Mouse (Mus musculus): ENCODE data around the gene Fbxo48. TPM values are rescaled to one million over a fixed set of nuclear protein-coding genes. Genes with fewer than 3 reads are reported as not detected.

The Fbxo48 gene
- polyA plus RNA-seq, 1 experiment = 2.3 TPM

DNA sequence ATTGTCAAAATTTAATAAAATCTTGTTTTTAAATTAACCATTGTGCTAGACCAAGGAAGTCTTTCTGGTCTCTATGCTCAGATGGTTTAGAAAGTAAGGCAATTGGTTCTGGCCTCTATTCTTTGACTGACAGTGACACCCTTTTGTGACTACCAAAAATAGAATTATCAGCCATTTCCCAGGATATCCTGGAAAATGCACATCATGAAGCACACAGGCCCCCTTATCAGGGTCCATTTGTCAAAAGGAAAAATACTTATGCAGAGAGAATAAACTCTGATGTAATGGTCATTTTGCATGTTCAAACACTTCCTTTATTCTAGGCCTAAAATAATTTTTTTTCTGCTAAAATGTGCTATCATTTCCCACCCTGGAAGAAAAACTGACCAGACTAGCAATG lies 46.3 kb downstream of the Fbxo48 start:
- H3K36me3 ChIP-seq (ENCODE audit: control insufficient read depth, insufficient read depth, low read length) = no peaks in the 10 kb centered on the region
- H3K4me3 ChIP-seq (ENCODE audit: control insufficient read depth, insufficient read depth, low read length) = no peak overlapping the region
- DNase-seq = no peak
- no peak overlapping the region for H3K27ac ChIP-seq (ENCODE audit: control insufficient read depth, insufficient read depth, low read length)
- TF ChIP-seq POLR2A (IDR thresholded peaks at IDR 0.05; ENCODE audit: control insufficient read depth, extremely low read depth, insufficient read depth, low read length, poor library complexity) = no peak
- no peak for TF ChIP-seq CTCF (IDR thresholded peaks at IDR 0.05; ENCODE audit: borderline replicate concordance, control insufficient read depth, extremely low read depth, insufficient read depth, low read length, poor library complexity)
- no peaks in the 10 kb centered on the region for H3K4me1 ChIP-seq (replicated peaks; ENCODE audit: control insufficient read depth, insufficient read depth, low read length)
- no peaks in the 10 kb centered on the region for H3K27me3 ChIP-seq (ENCODE audit: control insufficient read depth, insufficient read depth, low read length)

- Histone ChIP-seq H3K36me3 (ENCODE audit: control insufficient read depth, insufficient read depth, low read length) (no peaks in the 10 kb centered on the region), H3K27ac (ENCODE audit: control insufficient read depth, insufficient read depth, low read length) (no peak overlapping the region), H3K4me3 (ENCODE audit: control insufficient read depth, insufficient read depth, low read length) (no peak overlapping the region), H3K4me1 (replicated peaks; ENCODE audit: control insufficient read depth, insufficient read depth, low read length) (no peaks in the 10 kb centered on the region), H3K27me3 (ENCODE audit: control insufficient read depth, insufficient read depth, low read length) (no peaks in the 10 kb centered on the region)
- 92% methylated on average over 4 of the region's 4 CpGs for WGBS
- TF ChIP-seq POLR2A (IDR thresholded peaks at IDR 0.05; ENCODE audit: control insufficient read depth, extremely low read depth, insufficient read depth, low read length, poor library complexity) (no peak), CTCF (IDR thresholded peaks at IDR 0.05; ENCODE audit: borderline replicate concordance, control insufficient read depth, extremely low read depth, insufficient read depth, low read length, poor library complexity) (no peak)
- DNase-seq = no peak
Measured at GRCm38 (mm10) chr11:16999387-16999786, 48.2 kb downstream of the Fbxo48 start.

DNA sequence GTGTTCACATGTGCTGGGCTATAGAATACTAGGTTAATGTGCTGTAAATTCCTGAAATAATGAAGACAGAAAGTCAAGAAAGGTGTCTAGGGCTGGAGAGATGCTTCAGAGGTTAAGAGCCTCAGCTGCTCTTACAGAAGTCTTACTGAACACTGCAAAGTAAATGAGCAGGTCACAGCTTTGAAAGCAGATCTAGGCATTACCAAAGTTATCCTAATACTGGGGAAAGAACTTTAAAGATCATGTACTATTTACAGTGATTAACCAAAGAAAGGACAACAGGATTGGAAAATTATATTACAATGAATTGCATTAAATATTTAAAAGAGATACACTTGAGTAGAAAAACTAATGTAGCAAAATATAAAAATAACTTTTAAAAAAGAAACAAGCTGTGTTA lies 48.8 kb downstream of the Fbxo48 start:
- TF ChIP-seq CTCF (IDR thresholded peaks at IDR 0.05; ENCODE audit: borderline replicate concordance, control insufficient read depth, extremely low read depth, insufficient read depth, low read length, poor library complexity) (no peak), POLR2A (IDR thresholded peaks at IDR 0.05; ENCODE audit: control insufficient read depth, extremely low read depth, insufficient read depth, low read length, poor library complexity) (no peak)
- Histone ChIP-seq H3K4me3 (ENCODE audit: control insufficient read depth, insufficient read depth, low read length) (no peak overlapping the region), H3K27me3 (ENCODE audit: control insufficient read depth, insufficient read depth, low read length) (no peaks in the 10 kb centered on the region), H3K36me3 (ENCODE audit: control insufficient read depth, insufficient read depth, low read length) (no peaks in the 10 kb centered on the region), H3K27ac (ENCODE audit: control insufficient read depth, insufficient read depth, low read length) (no peak overlapping the region), H3K4me1 (replicated peaks; ENCODE audit: control insufficient read depth, insufficient read depth, low read length) (no peaks in the 10 kb centered on the region)
- DNase-seq = no peak

GRCm38 (mm10) chr11:17000353-17001334 lies 49.5 kb downstream of the Fbxo48 start:
- Histone ChIP-seq H3K4me3 (ENCODE audit: control insufficient read depth, insufficient read depth, low read length) (no peak overlapping the region), H3K27ac (ENCODE audit: control insufficient read depth, insufficient read depth, low read length) (no peak overlapping the region), H3K4me1 (replicated peaks; ENCODE audit: control insufficient read depth, insufficient read depth, low read length) (no peaks in the 10 kb centered on the region), H3K27me3 (ENCODE audit: control insufficient read depth, insufficient read depth, low read length) (no peaks in the 10 kb centered on the region), H3K36me3 (ENCODE audit: control insufficient read depth, insufficient read depth, low read length) (no peaks in the 10 kb centered on the region)
- 39% methylated on average over 9 of the region's 9 CpGs for WGBS
- no peak for DNase-seq
- TF ChIP-seq CTCF (IDR thresholded peaks at IDR 0.05; ENCODE audit: borderline replicate concordance, control insufficient read depth, extremely low read depth, insufficient read depth, low read length, poor library complexity) = no peak
- TF ChIP-seq POLR2A (IDR thresholded peaks at IDR 0.05; ENCODE audit: control insufficient read depth, extremely low read depth, insufficient read depth, low read length, poor library complexity) = no peak

DNA sequence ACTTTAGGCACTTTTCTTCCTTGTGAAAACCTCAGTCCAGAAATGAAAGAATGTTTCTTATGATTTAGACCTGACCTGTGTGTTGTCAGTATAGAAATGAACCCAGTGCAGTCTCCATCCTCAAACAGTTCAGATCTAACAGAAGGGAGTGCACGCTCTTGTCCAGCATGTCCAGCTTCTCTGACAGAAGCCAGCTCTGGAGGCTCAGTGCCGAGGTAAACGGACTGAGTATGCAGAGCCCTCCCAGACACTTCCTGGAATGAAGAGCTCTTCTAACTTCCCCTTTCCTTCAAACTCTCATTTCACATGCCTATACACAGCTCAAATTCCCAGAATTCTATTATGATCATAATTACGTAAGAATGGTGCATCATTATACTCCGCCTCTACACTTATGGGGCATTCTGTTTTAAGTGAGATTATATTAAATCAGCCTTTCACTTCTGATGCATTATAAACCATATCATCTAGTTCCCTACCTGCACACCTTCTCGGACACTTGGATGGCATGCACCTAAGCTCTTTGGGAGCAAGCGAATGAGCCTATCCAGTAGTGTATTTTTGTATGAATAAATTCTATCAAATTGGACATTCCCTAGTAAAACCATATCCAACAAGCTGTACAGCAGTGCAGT lies 51.7 kb downstream of the Fbxo48 start:
- 49% methylated on average over 7 of the region's 7 CpGs for whole genome bisulfite sequencing
- no peaks in the 10 kb centered on the region for H3K4me1 ChIP-seq (replicated peaks; ENCODE audit: control insufficient read depth, insufficient read depth, low read length)

GRCm38 (mm10) chr11:17003757-17004156 lies 52.6 kb downstream of the Fbxo48 start:
- Histone ChIP-seq H3K27me3 (ENCODE audit: control insufficient read depth, insufficient read depth, low read length) (no peaks in the 10 kb centered on the region; the same call in 1 of the 2 replicates), H3K36me3 (ENCODE audit: control insufficient read depth, insufficient read depth, low read length) (no peaks in the 10 kb centered on the region), H3K4me3 (ENCODE audit: control insufficient read depth, insufficient read depth, low read length) (no peak overlapping the region), H3K4me1 (replicated peaks; ENCODE audit: control insufficient read depth, insufficient read depth, low read length) (no peaks in the 10 kb centered on the region), H3K27ac (ENCODE audit: control insufficient read depth, insufficient read depth, low read length) (no peak overlapping the region)
- TF ChIP-seq POLR2A (IDR thresholded peaks at IDR 0.05; ENCODE audit: control insufficient read depth, extremely low read depth, insufficient read depth, low read length, poor library complexity) (no peak), CTCF (IDR thresholded peaks at IDR 0.05; ENCODE audit: borderline replicate concordance, control insufficient read depth, extremely low read depth, insufficient read depth, low read length, poor library complexity) (no peak)
- WGBS = 73% methylated on average over 3 of the region's 3 CpGs
- DNase-seq = no peak

More for the DNA sequence above, 51.7 kb downstream of the Fbxo48 start:
- Histone ChIP-seq H3K4me3 (ENCODE audit: control insufficient read depth, insufficient read depth, low read length) (no peak overlapping the region), H3K36me3 (ENCODE audit: control insufficient read depth, insufficient read depth, low read length) (no peaks in the 10 kb centered on the region), H3K27me3 (ENCODE audit: control insufficient read depth, insufficient read depth, low read length) (no peaks in the 10 kb centered on the region), H3K27ac (ENCODE audit: control insufficient read depth, insufficient read depth, low read length) (no peak overlapping the region)
- DNase-seq = no peak
- TF ChIP-seq CTCF (IDR thresholded peaks at IDR 0.05; ENCODE audit: borderline replicate concordance, control insufficient read depth, extremely low read depth, insufficient read depth, low read length, poor library complexity) = no peak
- no peak for TF ChIP-seq POLR2A (IDR thresholded peaks at IDR 0.05; ENCODE audit: control insufficient read depth, extremely low read depth, insufficient read depth, low read length, poor library complexity)

Other genes starting within 250 kb of the Fbxo48 start
- 15.6 and 17.4 TPM in 2 replicates for gene Egfr, start 199.2 kb upstream of the Fbxo48 start, polyA plus RNA-seq (2012; rRNA removed)
- 3.3 and 4.4 TPM in 2 replicates for gene Cnrip1, start 100.2 kb downstream of the Fbxo48 start, polyA plus RNA-seq (2012; rRNA removed)
- 2.2 and 2.9 TPM in 2 replicates for gene Plek, start 101.0 kb downstream of the Fbxo48 start, polyA plus RNA-seq (2012; rRNA removed)
- gene Ppp3r1, start 207.9 kb downstream of the Fbxo48 start, polyA plus RNA-seq (2012; rRNA removed) = 42.5 and 77.9 TPM in 2 replicates
- gene Wdr92, start 230.7 kb downstream of the Fbxo48 start, polyA plus RNA-seq (2012; rRNA removed) = 13.9 and 15.5 TPM in 2 replicates

Measured in thymus, adult 2 months (tissue).